Mouse (Mus musculus) bone marrow macrophage, adult 2 months (primary cell): ENCODE results near the gene Siah3.

ENCODE experiments used
- CTCF ChIP-seq: IDR thresholded peaks from 2 replicates; pipeline ENCODE4 v1.5.1; 2012; ENCODE audit warnings: low read depth, mild to moderate bottlenecking, low read length, moderate library complexity
- POLR2A ChIP-seq: IDR thresholded peaks from 2 replicates; pipeline ENCODE4 v1.6.1; 2012; ENCODE audit warnings: mild to moderate bottlenecking, low read depth, low read length, borderline replicate concordance

- TF ChIP-seq CTCF (no peak), POLR2A (no peak)
Measured at GRCm38 (mm10) chr14:75501501-75501990, 45.8 kb downstream of the Siah3 start.
